Mouse (Mus musculus) retina, embryonic 14.5 days (tissue): Measurements from ENCODE around the gene Tyw3.
A peak's percentile ranks its signal among the peaks of the same experiment; 100 is the strongest.
"Not testable (repeated sequence)": the region's sequence is repeated elsewhere in the genome, so short reads cannot be mapped to it uniquely, and the experiment has no call there.

Experiments
- DNase-seq: peaks from one replicate; pipeline ENCODE4 v3.0.0-alpha.2; 2015; ENCODE audit warnings: low spot score

Tyw3 gene

DNA sequence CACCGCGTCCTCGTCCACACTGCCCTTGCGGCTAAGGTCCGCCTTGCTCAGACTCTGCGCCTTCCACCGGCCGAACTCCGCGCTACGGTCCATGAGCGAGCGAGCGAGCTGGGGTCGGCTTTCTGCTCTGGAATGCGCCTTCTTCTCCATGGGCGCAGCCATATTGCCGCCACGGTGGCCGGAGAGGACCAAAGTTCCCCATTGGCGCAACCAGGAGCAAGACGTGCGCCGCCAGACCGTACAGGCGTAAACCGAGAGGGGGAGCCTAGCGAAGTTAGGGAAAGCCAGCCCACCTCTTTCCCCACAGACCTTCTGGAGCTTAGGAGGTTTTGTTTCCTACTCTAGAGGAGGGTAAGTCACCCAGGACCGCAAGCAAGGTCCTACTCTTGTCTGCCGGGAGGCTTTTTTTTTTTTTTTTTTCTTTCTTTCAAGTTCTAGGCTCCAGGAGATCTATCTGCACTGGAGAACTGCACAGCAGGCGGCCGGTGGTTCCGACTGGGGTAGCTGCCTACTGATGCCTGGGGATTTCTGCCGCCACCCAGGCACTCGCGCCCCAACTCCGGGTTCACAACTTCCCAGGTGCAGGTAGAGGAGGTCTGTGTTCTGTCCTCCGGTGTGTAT is at the start of gene Tyw3:
TSS of gene Tyw3 (minus strand) at position 171 of the 621 bp plus-strand sequence.
- peak; percentile 96 for DNase-seq

DNA sequence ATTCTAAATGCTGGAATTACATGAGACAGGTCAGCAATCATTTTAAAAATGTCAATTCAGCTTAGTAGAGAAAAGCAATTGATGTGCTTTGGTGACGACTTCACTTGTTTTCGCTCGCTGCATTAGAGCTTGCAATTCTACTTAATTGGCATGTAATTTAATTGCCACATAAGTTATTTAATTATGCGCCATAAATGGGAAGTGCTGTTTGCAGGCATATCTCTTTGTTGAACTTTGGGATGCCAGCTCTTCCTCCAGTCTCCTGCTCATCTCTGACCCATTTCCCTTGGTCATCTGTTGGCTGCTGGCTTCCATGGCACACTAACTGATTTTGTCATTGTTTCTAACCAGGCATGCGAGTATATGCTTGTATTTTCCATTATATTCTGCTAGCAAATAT is 36.2 kb upstream of the Tyw3 start:
- DNase-seq = peak; percentile 27

DNA sequence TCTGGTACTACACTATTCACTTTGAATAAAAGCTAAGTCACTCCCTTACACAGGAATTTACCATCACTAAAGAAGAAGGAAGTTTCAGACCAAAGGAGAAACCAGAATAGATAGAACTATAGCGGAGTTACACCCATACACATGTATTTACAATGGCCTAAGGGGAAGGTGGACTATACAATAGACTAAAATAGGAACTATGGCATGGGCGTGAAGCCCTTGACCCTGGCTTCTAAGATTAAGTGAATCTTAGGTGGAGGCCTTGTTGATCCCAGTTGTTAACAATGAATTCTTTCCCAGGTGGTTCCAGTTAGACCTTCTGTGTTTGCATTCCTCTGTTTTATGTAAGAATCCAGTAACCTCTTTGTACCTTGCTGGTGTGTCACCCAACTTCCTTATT is 34.4 kb upstream of the Tyw3 start:
- not testable (repeated sequence) for DNase-seq

DNA sequence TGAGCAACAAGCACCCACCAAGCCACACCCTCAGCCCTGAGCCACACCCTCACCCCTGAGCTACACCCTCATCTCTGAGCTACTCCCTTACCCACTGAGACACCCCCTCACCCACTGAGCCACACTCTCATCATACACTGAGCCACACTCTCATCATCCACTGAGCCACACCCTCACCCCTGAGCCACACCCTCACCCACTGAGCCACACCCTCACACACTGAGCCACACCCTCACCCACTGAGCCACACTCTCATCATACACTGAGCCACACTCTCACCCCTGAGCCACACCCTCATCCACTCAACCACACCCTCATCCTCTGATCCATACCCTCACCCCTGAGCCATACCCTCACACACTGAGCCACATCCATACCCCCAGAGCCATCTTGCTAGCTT is 31.4 kb upstream of the Tyw3 start:
- DNase-seq = no peak

DNA sequence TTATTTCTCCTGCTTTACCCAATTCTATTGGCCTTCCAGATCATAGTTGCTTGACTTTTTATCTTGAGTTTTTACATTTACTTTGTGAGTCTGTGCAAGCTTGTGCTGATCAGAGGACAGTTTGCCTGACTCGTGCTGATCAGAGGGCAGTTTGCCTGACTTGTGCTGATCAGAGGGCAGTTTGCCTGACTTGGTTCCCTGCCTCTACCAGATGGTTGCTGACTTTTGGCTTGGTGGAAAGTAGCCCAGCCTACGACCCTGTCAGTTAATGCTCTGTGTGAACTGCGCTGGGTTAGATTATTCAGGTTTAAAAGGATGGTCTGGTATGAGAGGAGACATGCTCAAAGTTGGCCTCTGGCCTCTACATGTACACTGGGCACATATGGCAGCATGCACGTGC is 19.2 kb upstream of the Tyw3 start:
- DNase-seq = no peak

DNA sequence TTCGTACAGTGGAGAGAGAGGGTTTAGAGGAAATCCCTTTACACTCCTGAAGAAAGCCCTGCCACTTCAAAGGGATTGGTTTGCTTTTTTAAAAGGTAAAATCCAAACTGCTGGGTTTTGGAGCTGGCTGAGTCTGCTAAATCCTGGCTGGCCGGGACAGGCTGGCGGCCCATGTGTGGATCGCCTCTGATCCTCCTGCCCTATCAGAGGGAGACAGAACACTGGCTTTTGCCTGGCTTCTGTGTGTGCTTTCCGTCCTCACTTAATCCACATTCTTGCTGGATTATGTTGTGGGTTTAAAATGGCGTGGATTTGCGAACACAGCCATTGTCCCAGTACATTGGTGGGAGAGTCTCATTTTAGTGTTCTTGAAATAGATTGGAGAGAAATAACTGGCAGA is 18.4 kb upstream of the Tyw3 start:
- DNase-seq = no peak

DNA sequence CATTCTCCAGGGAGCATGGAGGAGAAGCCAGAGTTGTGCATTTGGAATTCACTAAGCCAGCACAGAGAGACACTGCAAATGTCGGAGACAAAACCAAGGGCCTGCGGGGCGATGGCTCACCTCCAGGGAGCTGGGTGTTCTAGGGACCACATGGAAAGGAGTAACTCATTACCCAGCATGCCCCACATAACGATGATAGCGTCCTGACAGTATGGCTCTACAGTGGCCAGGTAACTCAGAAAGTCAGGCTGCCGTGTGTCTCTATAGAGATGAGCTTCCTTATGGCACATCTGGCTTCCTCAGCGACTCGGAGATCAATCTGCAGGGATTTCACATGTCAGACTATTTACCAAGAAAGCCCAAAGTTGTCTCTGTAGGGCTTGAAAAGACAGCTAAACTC is 17.9 kb upstream of the Tyw3 start:
- DNase-seq = no peak

DNA sequence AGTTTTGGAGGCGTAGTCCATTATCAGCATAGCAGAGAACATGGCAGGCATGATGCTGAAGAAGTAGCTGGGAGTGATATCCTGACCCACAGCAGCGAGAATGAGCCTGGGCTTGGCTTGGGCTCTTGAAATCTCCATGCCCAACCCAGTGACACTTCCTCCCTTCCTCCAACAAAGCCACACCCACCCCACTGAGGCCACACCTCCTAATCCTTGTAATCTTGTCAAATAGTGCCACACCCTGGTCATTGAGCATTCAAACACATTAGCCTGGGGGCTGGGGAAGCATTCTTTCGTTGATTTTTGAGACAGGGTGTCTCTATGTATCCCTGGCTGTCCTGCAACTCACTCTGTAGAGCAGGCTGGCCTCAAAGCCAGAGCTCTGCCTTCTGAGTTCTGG is 15.0 kb upstream of the Tyw3 start:
- DNase-seq = no peak

DNA sequence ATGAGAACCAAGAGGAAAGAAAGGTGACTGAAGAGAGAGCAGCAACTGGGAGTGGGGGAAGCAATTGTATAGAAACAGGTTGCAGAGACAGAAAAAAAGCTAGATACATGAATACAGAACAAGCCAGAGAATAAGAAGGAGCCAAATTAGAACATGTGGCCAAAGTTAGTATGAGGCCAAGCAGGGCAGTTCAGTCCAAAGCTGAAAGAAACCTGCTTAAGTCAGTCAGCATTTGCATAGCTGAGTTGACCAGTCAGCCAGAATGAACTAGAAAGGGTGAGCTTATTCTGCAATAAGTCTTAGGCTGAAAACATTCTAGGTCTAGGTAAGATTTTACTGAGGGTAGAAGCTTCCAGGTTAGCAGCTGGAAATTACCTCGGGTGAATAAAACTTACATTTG is 11.0 kb upstream of the Tyw3 start:
- DNase-seq = no peak

DNA sequence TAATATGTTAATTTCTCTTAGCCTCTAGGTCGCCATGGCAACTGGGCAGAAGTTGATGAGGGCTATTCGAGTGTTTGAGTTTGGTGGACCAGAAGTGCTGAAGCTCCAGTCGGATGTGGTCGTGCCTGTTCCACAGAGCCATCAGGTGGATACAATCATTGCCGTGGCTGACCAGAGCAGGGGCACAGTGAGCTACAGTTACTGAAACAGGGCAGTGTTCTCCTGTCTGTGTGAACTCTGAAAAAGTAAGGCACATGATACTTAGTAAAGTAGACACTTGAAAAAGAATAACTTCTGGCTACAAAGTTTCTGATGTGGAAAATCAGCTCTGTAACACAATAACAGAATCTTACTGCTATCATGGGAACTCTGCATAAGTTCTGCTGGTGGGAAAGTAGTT is 8.0 kb upstream of the Tyw3 start:
- DNase-seq = no peak

DNA sequence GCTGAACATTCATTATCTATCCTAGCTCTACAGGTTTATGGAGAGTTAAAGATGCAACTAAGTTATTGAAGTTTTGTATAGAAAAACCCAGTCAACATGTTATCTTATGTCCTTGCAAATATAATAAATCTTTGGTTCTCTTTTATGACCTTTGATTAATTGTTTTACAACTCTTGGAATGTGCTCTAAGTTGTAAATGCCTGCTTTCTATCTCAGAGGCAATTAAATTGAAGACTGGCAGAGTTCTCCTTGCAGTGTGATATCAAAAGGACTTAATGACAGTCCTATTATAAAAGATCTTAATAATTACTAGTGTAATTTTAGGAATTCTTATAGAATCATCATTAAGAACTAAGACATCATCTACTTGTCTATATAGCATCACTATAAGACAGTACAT is 5.2 kb upstream of the Tyw3 start:
- no peak for DNase-seq

DNA sequence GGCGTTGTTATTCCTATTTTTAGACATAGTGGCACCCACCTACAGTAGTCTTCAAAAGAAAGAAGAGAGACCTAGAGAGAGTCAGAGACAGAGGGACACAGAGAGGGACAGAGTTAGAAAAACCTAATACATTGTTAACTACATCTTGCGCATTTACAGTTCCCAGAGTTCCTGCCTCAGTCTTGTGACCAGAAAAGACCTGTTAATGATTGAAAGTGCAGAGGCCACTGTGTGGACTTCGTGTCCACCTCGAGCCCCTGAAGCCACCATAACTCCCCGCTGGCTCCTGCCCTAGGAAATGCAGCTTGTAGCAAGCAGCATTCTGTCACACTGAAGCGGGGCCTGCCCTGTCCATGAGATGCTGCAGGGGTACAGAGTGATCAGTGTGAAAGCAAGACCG is 657 bp upstream of the Tyw3 start:
- no peak for DNase-seq

DNA sequence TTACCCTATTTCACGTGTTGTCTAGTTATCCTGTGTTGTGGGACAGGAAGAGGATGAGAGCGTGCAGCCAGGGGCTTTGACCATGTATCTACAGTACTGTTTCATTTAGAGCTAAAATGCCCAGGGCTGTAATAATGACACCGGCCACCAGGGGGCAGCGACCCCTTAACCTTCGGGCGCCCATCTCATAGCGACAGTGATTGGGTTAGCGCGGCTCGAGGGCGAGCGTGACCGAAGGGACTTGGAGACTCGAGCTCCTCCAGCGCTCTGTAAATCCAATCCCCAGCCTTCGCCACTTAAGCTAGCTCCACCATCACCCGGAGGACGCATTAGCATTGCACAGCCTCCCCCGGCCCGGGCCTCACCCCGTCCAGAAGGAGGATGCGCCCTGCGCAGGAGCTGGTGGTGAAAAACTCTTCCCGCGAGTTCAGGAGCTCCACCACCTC is 393 bp downstream of the Tyw3 start, which contains the start of gene Cryz:
TSS of gene Cryz (plus strand) at position 224 of the 446 bp plus-strand sequence.
- DNase-seq = peak; percentile 97

DNA sequence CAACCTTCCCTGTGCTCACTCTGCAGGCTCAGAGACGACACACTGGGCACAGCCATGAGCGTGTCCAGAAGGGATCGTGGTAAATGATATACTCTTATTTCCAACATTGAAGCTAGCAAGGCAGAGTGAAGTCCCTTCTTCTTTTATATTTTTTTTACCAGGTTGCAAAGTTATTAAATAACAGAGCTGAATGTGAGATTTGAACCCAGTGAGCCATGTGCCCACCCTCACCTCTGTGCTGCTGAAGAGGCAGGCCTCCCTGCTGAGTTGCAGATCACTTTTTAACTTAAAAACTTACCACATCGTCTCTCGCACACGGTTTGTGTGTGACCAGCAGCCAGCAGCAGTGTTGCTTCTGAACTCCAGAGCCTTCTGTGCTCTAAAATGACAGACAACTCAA is 2.7 kb downstream of the Tyw3 start:
- DNase-seq = no peak

DNA sequence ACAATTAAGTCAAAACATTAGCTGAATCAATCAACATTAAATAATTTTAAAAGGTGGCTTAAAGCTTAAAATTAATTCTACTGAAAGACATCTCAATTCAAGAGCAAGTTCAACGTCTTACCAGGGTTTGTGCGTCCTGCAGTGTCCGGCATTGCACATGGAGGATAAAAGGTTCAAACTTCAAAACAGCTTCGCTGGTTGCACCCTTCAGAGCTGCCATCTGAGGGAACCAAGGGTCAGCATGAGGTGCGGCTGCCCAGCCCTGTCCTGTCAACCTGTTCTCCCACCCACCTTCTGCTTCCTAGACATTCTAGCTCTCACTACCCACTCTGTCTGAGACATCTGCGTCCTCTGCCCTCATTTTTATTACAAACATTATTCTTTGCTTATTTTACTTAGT is 3.3 kb downstream of the Tyw3 start:
- no peak for DNase-seq

DNA sequence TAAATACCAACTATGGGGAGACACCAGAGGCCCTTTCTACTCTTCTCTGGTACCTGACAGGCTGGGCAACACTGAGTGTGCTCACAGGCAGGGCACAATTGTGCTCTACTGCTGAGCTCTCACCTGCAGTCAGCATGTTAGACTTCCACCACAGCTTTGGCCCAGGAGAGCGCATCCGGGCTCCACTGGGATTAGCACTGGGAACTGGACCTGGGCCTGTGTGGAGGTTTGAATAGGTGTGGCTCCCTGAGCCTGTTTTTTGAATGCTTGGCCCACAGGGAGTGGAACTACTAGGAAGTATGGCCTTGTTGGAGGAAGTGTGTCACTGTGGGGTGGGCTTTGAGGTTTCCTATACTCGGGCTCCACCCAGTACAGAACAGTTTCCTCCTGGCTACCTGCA is 5.3 kb downstream of the Tyw3 start:
- no peak for DNase-seq

DNA sequence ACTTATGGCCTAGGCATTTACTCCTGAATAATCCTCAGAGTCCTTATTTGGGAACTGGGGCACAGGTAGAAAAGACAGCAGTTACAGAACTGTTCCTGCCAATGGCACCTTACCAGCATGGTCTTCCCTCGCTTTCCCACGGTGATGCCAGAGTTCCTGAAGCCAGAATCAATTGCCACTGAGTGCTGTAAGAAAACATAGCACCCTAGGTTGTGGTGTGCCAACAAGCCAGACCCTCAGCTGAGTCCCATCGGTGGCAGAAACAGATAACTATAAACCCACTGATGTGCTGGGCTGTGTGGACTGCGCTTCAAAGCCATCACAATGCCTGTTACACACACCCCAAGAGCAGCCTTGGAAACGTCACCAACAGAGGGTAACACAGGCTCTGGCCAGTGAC is 5.9 kb downstream of the Tyw3 start:
- DNase-seq = no peak

DNA sequence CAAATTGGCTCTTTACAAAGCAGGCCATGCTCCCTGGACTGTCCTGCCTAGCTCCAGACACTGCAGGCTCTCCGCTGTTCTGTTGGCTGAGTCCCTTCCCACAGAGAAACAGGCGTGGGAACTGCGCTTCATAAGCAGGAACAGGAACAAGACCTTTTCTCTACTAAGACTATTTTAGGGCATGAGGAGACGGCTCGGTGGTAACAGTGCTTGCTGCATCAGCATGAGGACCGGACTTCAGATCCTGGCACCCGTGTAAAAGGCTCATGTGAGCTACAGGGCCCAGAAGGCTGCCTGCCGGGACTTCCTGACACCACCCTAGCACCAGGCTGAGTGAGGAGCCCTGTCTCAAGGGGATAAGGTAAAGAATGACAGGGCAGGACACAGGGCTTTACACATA is 12.6 kb downstream of the Tyw3 start:
- DNase-seq = no peak

DNA sequence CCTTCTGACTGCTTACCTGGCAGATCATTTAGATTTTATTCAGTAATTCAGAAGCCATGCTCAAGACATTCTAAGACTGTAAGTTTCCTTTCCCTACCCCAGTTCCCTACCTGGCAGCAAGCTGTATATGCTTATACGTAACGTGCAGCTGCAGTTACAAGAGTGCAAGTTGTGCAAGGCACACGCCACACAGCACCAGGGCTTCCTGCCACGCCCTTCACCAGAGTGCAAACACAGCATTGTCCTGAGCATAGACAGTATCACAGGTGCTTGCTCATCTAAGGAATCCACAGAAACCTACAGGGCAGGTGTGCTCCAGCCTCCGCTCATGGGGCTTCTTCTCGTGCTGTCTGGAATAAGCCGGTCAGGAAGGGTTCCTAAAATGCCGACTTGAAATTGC is 19.0 kb downstream of the Tyw3 start:
- no peak for DNase-seq

DNA sequence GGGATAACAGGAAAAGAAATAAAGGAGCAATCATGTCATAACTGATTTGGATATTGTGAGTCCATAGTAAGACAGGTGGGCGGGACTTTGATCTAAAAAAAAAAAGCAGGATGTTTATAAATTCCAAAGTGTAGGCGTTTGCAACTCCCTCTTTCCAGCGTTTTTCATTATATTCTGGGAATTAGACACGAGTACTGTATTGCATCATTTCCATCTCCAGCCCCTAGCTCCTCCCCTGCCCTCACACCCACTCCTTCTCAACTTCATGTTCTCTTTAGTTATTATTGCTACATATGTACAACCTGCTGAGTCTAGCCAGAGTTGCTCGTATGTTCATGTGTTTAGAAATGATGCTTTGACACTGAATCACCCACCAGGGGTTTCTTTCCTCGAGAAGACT is 23.2 kb downstream of the Tyw3 start:
- DNase-seq = no peak

DNA sequence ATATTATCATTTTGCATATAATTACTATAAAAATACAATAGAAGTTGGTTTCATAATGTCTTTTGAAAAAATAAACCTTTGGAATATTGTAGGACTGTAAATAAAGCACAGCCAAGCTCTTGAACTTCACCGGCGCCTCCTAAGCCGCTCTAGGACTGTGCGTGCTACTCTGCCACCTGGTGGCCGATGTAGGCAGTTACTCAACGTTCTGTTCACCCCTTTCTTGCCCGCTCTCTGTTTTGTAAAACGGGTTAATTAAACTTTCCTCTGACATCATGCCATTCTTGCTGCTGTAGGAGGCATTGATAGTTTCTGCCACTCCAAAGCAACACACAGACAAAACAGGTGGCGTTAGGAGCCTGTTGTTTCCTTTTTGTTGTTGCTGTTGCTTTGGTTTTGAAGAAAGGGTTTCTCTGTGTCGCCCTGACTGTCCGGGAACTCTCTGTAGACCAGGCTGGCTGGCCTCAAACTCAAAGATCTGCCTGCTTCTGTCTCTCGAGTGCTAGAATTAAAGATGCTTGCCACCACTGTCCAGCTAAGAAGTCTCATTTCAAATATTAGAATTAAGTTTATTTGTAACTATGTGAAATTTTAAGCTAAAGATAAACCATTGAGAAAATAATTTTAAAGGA is 24.4 kb downstream of the Tyw3 start:
- DNase-seq = peak; percentile 91

DNA sequence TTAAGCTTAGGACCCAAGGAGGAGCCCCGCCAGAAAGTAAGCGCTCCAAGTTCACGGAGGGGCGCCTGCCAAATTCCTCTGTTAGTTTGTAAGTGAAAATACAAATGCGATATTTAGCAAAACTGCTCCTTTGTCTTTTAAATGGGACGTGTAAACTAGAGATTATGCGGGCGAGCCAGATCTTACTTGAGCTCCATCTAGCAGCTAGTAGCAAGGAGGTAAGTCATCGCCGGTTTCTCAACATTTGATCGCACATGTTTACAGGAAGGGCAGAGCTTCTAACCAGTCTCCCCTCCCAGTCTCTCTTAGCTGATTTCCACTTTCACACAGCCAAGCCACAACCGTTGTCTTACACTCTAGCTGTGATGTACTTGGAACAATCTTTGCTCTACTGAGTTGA is 26.1 kb downstream of the Tyw3 start:
- peak; percentile 50 for DNase-seq

DNA sequence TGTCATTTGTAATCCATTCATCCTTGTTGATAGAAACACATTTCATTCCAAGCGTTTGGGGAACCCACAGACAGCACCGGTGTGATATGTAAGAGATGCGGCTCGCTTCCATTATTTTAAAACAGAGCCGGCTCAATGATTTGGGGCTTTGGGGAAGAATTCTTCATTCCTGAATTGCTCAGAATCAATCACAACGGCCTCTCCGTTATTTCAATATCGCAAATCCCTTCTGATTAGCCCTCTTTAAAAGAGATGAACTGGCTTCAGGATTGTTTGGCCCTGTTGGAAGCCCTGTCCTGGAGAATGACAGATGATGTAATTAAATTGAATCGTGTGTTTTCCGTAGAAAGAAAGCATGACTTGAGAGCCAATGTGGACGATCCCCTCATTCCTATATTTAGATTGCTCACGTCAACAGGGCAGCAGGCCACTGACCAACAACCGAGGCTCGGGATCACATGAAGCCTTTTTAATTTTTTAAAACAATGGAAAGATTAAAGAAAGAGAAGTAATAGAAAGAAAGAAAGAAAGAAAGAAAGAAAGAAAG is 26.8 kb downstream of the Tyw3 start:
- DNase-seq = peak; percentile 40

DNA sequence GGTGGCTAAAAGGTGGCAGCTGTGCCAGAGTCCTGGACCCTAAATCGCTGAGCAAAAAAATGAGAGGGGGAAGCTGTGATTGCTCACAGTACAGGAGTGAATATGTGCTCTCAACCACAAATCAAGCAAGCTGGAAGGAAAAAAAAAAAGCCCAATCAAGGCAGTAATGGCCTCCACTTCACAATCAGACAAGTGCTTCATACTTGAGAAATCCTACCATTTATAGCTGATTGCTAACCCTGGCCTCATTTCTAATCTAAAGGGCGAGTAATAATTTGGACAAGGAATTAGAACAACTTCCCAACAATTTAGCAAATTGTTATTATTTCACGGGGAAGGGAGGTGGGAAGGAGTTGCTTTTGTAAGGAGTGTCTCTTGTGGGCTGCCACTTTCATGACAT is 31.5 kb downstream of the Tyw3 start:
- DNase-seq = no peak
